Mouse (Mus musculus): Measurements from ENCODE around the gene Fam20b. TPM values are rescaled to one million over a fixed set of nuclear protein-coding genes. Genes with fewer than 3 reads are reported as not detected.

Gene Fam20b
- polyA plus RNA-seq, 2 experiments, result 7.5 to 9.9 TPM

GRCm38 (mm10) chr1:156629984-156630383 lies 88.9 kb downstream of the Fam20b start:
- Histone ChIP-seq H3K27me3 (ENCODE audit: control insufficient read depth, insufficient read depth, low read length) (no peaks in the 10 kb centered on the region), H3K9ac (replicated peaks) (no peak overlapping the region), H3K9me3 (ENCODE audit: control insufficient read depth, low read length) (no peaks in the 10 kb centered on the region), H3K4me1 (replicated peaks; ENCODE audit: control insufficient read depth in 2 of 2, insufficient read depth in 2 of 2, low read length in 1 of 2) (no peaks in the 10 kb centered on the region), H3K4me2 (ENCODE audit: low read depth) (no peak overlapping the region), H3K27ac (no peak overlapping the region), H3K36me3 (replicated peaks; ENCODE audit: control insufficient read depth, insufficient read depth, low read depth) (peaks cover 14% of the 10 kb centered on the region), H3K4me3 (ENCODE audit: insufficient read depth in 1 of 2, low read depth in 2 of 2, low read length in 2 of 2) (no peak overlapping the region)
- 81% methylated on average over 8 of the region's 8 CpGs for WGBS (ENCODE audit: insufficient replicate concordance)
- DNase-seq (ENCODE audit: low read depth in 3 of 3, low spot score in 3 of 3), result no peak
- no peak for ATAC-seq (ENCODE audit: insufficient read depth)
- no peak for TF ChIP-seq CTCF (IDR thresholded peaks at IDR 0.05; ENCODE audit: low read depth)
- TF ChIP-seq EP300 (IDR thresholded peaks at IDR 0.05; ENCODE audit: low read depth), result no peak

Other genes starting within 250 kb of the Fam20b start
- gene Soat1, start 244.8 kb downstream of the Fam20b start, polyA plus RNA-seq (2012; rRNA removed), result 8.1 and 8.8 TPM in 2 replicates
- 10.4 and 11.7 TPM in 2 replicates for gene Soat1, start 244.8 kb downstream of the Fam20b start, polyA plus RNA-seq (2014; fragmentation: Nextera tagmentation; extraction: Ambion mirVana)
- 1.0 and 2.1 TPM in 2 replicates for gene Gm10031, start 195.1 kb downstream of the Fam20b start, polyA plus RNA-seq (2012; rRNA removed)
- gene Gm10031, start 195.1 kb downstream of the Fam20b start, polyA plus RNA-seq (2014; fragmentation: Nextera tagmentation; extraction: Ambion mirVana), result 0.27 TPM in 1 of 2 replicates, not detected in the other
- gene Abl2, start 160.3 kb downstream of the Fam20b start, polyA plus RNA-seq (2012; rRNA removed), result 1.4 and 1.6 TPM in 2 replicates
- 1.1 and 1.2 TPM in 2 replicates for gene Abl2, start 160.3 kb downstream of the Fam20b start, polyA plus RNA-seq (2014; fragmentation: Nextera tagmentation; extraction: Ambion mirVana)
- gene Tor3a, start 44.7 kb downstream of the Fam20b start, polyA plus RNA-seq (2012; rRNA removed), result 1.7 and 2.2 TPM in 2 replicates
- 3.0 and 3.4 TPM in 2 replicates for gene Tor3a, start 44.7 kb downstream of the Fam20b start, polyA plus RNA-seq (2014; fragmentation: Nextera tagmentation; extraction: Ambion mirVana)
- 0.07 and 0.11 TPM in 2 replicates for gene Angptl1, start 119.5 kb upstream of the Fam20b start, polyA plus RNA-seq (2012; rRNA removed)
- not detected in 2 replicates for gene Angptl1, start 119.5 kb upstream of the Fam20b start, polyA plus RNA-seq (2014; fragmentation: Nextera tagmentation; extraction: Ambion mirVana)
- gene Ralgps2, start 220.5 kb upstream of the Fam20b start, polyA plus RNA-seq (2012; rRNA removed), result 1.8 and 3.2 TPM in 2 replicates
- 12.8 and 13.5 TPM in 2 replicates for gene Ralgps2, start 220.5 kb upstream of the Fam20b start, polyA plus RNA-seq (2014; fragmentation: Nextera tagmentation; extraction: Ambion mirVana)

Data from liver, embryonic 14.5 days (tissue).